In the genomic region with DNA sequence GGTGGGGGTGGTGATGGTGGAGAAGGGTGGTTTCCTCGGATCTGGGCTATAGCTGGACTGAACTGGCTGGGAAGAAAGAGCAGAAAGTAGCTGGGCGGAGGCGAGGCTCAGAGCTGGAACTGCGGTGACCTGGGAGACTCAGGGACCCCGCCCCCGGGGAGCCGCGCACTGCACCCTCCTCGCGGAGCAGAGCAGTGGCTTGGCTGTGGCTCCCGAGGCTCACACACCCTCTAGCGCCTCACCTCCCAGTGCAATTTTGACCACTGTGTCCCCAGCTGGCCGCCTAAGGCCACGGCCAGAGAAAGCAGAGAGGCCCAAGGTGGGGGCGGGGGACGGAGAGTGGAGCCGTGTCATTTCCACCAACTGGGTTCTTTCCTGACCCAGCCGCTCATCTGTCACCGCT, we compare ENCODE assay signal across 9 mouse cellular contexts. TPM values are rescaled to one million over a fixed set of nuclear protein-coding genes. Genes with fewer than 3 reads are reported as not detected.
A peak's percentile ranks its signal among the peaks of the same experiment; 100 is the strongest.
DNase-seq lines count a peak whose midpoint lies in the region; ATAC-seq and TF ChIP-seq lines count a peak whose summit lies in the region.
"Had no signal": no experiment of that assay in that cellular context is flagged by ENCODE, and none has a peak within 500 bp of the region (broad histone marks: within the 10 kb centered on the region; RNA-seq: fewer than 3 reads in every experiment).

No protein-coding gene starts in this region.

- H3K9me3 ChIP-seq in ES-E14 (ENCODE audit: control insufficient read depth, insufficient read depth, low read depth, low read length) = no peaks in the 10 kb centered on the region
- no peaks in the 10 kb centered on the region for H3K9me3 ChIP-seq in forebrain, embryonic 13.5 days (replicated peaks)
- H3K9me3 ChIP-seq in intestine, postnatal 0 days (ENCODE audit: control insufficient read depth) = no peaks in the 10 kb centered on the region
- no peaks in the 10 kb centered on the region for H3K9me3 ChIP-seq in neural tube, embryonic 11.5 days (ENCODE audit: control insufficient read depth, low read length)

- peak overlapping the region; percentile 2; the same call in 1 of the 2 replicates for H3K9ac ChIP-seq in ES-E14 (ENCODE audit: insufficient read depth, low read depth, low read length, poor library complexity, severe bottlenecking)
- peak overlapping the region; percentile 27; the same call in 1 of the 2 replicates for H3K9ac ChIP-seq in forebrain, embryonic 13.5 days
- no peak overlapping the region for H3K9ac ChIP-seq in intestine, postnatal 0 days (ENCODE audit: low read depth, low read length)
- H3K9ac ChIP-seq in neural tube, embryonic 11.5 days (ENCODE audit: low read length) = 0 out of 2 replicates have a peak overlapping the region, but pooled peaks have one; percentile 18

- H3K27ac ChIP-seq in gastrocnemius, adult 2 months = no peak overlapping the region
- no peak overlapping the region for H3K27ac ChIP-seq in ES-E14 (ENCODE audit: insufficient read depth, low read depth, low read length, poor library complexity, severe bottlenecking)
- no peak overlapping the region for H3K27ac ChIP-seq in forebrain, embryonic 13.5 days
- no peak overlapping the region for H3K27ac ChIP-seq in intestine, postnatal 0 days (ENCODE audit: low read depth, low read length)
- peak overlapping the region; percentile 54; the same call in 1 of the 2 replicates for H3K27ac ChIP-seq in neural tube, embryonic 11.5 days (ENCODE audit: low read depth, low read length)

- H3K27me3 ChIP-seq in forebrain, embryonic 13.5 days = peaks cover 76% of the 10 kb centered on the region
- peaks cover 28% of the 10 kb centered on the region for H3K27me3 ChIP-seq in intestine, postnatal 0 days (replicated peaks; ENCODE audit: control insufficient read depth, insufficient read depth, low read length)
- H3K27me3 ChIP-seq in neural tube, embryonic 11.5 days (ENCODE audit: control insufficient read depth, insufficient read depth, low read length) = peaks cover 31% of the 10 kb centered on the region

- peak overlapping the region; percentile 50 for H3K4me3 ChIP-seq in gastrocnemius, adult 2 months
- H3K4me3 ChIP-seq in ES-E14 (ENCODE audit: insufficient read depth in 1 of 2, low read depth in 1 of 2, low read length in 2 of 2, poor library complexity in 1 of 2, severe bottlenecking in 1 of 2) = peak overlapping the region; percentile 39 to 47; a peak in 3 of 4 replicates
- peak overlapping the region; percentile 29 for H3K4me3 ChIP-seq in forebrain, embryonic 13.5 days
- peak overlapping the region; percentile 30 for H3K4me3 ChIP-seq in intestine, postnatal 0 days (ENCODE audit: low read depth, low read length)
- peak overlapping the region; percentile 28 for H3K4me3 ChIP-seq in neural tube, embryonic 11.5 days (ENCODE audit: low read depth, low read length)

- no peaks in the 10 kb centered on the region for H3K36me3 ChIP-seq in ES-E14 (ENCODE audit: control insufficient read depth, insufficient read depth, low read length, poor library complexity, severe bottlenecking)
- H3K36me3 ChIP-seq in forebrain, embryonic 13.5 days (ENCODE audit: poor library complexity, severe bottlenecking) = no peaks in the 10 kb centered on the region
- H3K36me3 ChIP-seq in intestine, postnatal 0 days (ENCODE audit: control insufficient read depth, insufficient read depth) = no peaks in the 10 kb centered on the region
- no peaks in the 10 kb centered on the region for H3K36me3 ChIP-seq in neural tube, embryonic 11.5 days (ENCODE audit: control insufficient read depth, insufficient read depth, low read length)

- in situ Hi-C loops in ES-E14 (cut with MboI; ENCODE audit: low sequenced_read_pairs in 2 of 2, unreplicated experiment in 2 of 2) = no loop called here

- intact Hi-C loops in gastrocnemius, adult 2 months (cut with DNase I) = no loop called here

- peak; percentile 39 for DNase-seq in gastrocnemius, adult 2 months
- no peak for DNase-seq in gastrocnemius, adult 18-20 months (ENCODE audit: low spot score)
- no peak for DNase-seq in ES-E14 (ENCODE audit: low read depth, low spot score)
- peak; percentile 72 for DNase-seq in neural tube, embryonic 11.5 days (ENCODE audit: low spot score)
- no peak for DNase-seq in frontal cortex, postnatal 25 days (ENCODE audit: low spot score in 2 of 2)
- DNase-seq in cerebellum, adult 18-20 months = no peak

- ATAC-seq in forebrain, embryonic 13.5 days = peak; percentile 57
- no peak for ATAC-seq in intestine, postnatal 0 days
- peak; percentile 80 for ATAC-seq in neural tube, embryonic 11.5 days (ENCODE audit: insufficient read depth, low FRiP score, low TSS enrichment)

- peaks cover 2 to 15% of the 10 kb centered on the region in 2 experiments; a peak in 3 of 4 replicates for H3K4me1 ChIP-seq in ES-E14 (ENCODE audit: control insufficient read depth in 2 of 2, insufficient read depth in 2 of 2, low read length in 2 of 2, poor library complexity in 1 of 2)
- H3K4me1 ChIP-seq in forebrain, embryonic 13.5 days = peaks cover 13% of the 10 kb centered on the region
- no peaks in the 10 kb centered on the region for H3K4me1 ChIP-seq in intestine, postnatal 0 days (replicated peaks; ENCODE audit: control insufficient read depth, insufficient read depth, low read length)
- 0 out of 2 replicates have a peak, but pooled peaks cover 2% of the 10 kb centered on the region for H3K4me1 ChIP-seq in neural tube, embryonic 11.5 days (ENCODE audit: control insufficient read depth, insufficient read depth, low read length)

- TF ChIP-seq CTCF in gastrocnemius, adult 2 months (IDR thresholded peaks at IDR 0.05) = no peak
- peak; percentile 16; the same call in 1 of the 2 replicates for TF ChIP-seq CTCF in intestine, postnatal 0 days (IDR thresholded peaks at IDR 0.05; ENCODE audit: low read depth)

- H3K4me2 ChIP-seq in forebrain, embryonic 13.5 days = peak overlapping the region; percentile 64
- H3K4me2 ChIP-seq in intestine, postnatal 0 days (replicated peaks; ENCODE audit: low read depth) = peak overlapping the region; percentile 57
- peak overlapping the region; percentile 68 for H3K4me2 ChIP-seq in neural tube, embryonic 11.5 days (ENCODE audit: low read depth)

- under 1% methylated on average over 18 of the region's 19 CpGs for WGBS in forebrain, embryonic 13.5 days
- under 1% methylated on average over 19 of the region's 19 CpGs for WGBS in intestine, postnatal 0 days
- under 1% methylated on average over 19 of the region's 19 CpGs for WGBS in neural tube, embryonic 11.5 days

TF ChIP-seq in ES-E14, 5 proteins besides CTCF, POLR2A, EP300 and RAD21:
- TF ChIP-seq CHD2 (IDR thresholded peaks at IDR 0.05; ENCODE audit: low read depth, low read length) = no peak
- TF ChIP-seq ZNF384 (IDR thresholded peaks at IDR 0.05; ENCODE audit: low read depth, low read length) = no peak
- no peak for TF ChIP-seq HCFC1 (IDR thresholded peaks at IDR 0.05; ENCODE audit: borderline replicate concordance, insufficient read depth, low read length)
- TF ChIP-seq MAFK (IDR thresholded peaks at IDR 0.05; ENCODE audit: insufficient read depth, low read depth, low read length) = no peak
- TF ChIP-seq ZC3H11A (IDR thresholded peaks at IDR 0.05; ENCODE audit: borderline replicate concordance, low read depth, low read length) = no peak

RNA-seq across cellular contexts. Expression of a gene that starts 16.3 kb away (rescaled TPM):
- not detected for total RNA-seq in gastrocnemius, adult 2 months (2021)
- not detected for total RNA-seq in gastrocnemius, adult 18-20 months (2021)
- 0.85 and 1.2 TPM in 2 replicates for total RNA-seq in ES-E14 (2012; rRNA removed)
- polyA plus RNA-seq in forebrain, embryonic 13.5 days (2015; fragmentation: Nextera tagmentation; extraction: Ambion mirVana) = 0.05 TPM in 1 of 2 replicates, not detected in the other
- not detected in 2 replicates for polyA plus RNA-seq in intestine, postnatal 0 days (2015; fragmentation: Nextera tagmentation; extraction: Ambion mirVana)
- polyA plus RNA-seq in neural tube, embryonic 11.5 days (2014; fragmentation: Nextera tagmentation; extraction: Ambion mirVana) = 2.7 and 3.3 TPM in 2 replicates
- total RNA-seq: gastrocnemius, postnatal 4 days had no signal

Comparison
In these comparisons a context has a peak if more than half of its experiments do, and no peak if none do; other contexts are left out.
1. DNase-seq: peak in gastrocnemius, adult 2 months (single experiment) and neural tube, embryonic 11.5 days (single experiment); none in gastrocnemius, adult 18-20 months (single experiment), ES-E14 (single experiment), frontal cortex, postnatal 25 days (0 of 2) and cerebellum, adult 18-20 months (0 of 2).
2. Peak in every context shown above with its lines, with median percentiles within 50 percentile points of each other: H3K4me3 ChIP-seq and H3K4me2 ChIP-seq.